Mouse (Mus musculus): ENCODE data around the gene Vps53.

DNA sequence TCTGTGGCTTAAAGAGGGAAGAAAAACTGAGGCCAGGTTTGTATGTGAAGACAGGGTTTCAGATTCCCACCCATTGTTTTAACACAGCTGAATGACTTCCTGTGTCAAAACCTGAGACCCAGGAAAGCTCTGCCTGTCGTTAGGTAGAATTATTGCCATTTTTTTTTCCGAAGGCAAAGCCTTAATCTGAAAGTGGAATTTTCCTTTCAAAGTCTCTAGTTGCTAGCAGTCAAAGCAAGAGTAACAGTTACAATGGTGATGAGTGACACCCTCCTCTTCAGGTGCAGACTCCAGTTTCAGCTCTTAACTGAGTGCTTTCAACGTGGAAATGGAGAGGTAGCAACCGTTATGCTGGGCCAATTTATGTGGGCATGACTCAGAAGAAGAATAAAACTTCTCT, 28.5 kb downstream of the Vps53 start:
- no peak for TF ChIP-seq CTCF (IDR thresholded peaks at IDR 0.05; ENCODE audit: borderline replicate concordance, extremely low read depth, insufficient read depth, insufficient read length)
- no peak for TF ChIP-seq POLR2A (IDR thresholded peaks at IDR 0.05; ENCODE audit: borderline replicate concordance, extremely low read depth, insufficient read depth, insufficient read length, poor library complexity, severe bottlenecking)

All from brain, embryonic 14.5 days (tissue).